Mouse (Mus musculus) natural killer cell, adult 2 months (primary cell): ENCODE data around the gene Pithd1.
"Not testable (repeated sequence)": the region's sequence is repeated elsewhere in the genome, so short reads cannot be mapped to it uniquely, and the experiment has no call there.

Experiments
- DNase-seq, 2 experiments: peaks; one replicate each; pipeline ENCODE4 v3.0.0; 2022; ENCODE audit warnings: low spot score in 2 of 2

Pithd1 gene

GRCm38 (mm10) chr4:135987714-135988113, 650 bp upstream of the Pithd1 start:
- DNase-seq: no peak

GRCm38 (mm10) chr4:135986301-135986942, 642 bp downstream of the Pithd1 start:
- peak in 1 of 2 experiments; percentile 22 for DNase-seq

GRCm38 (mm10) chr4:135985769-135986168, 1.3 kb downstream of the Pithd1 start:
- DNase-seq: no peak

- DNase-seq: no peak
Measured at GRCm38 (mm10) chr4:135985193-135985592, 1.9 kb downstream of the Pithd1 start.

GRCm38 (mm10) chr4:135984556-135984955, 2.5 kb downstream of the Pithd1 start:
- DNase-seq: no peak

GRCm38 (mm10) chr4:135981524-135982063, 5.5 kb downstream of the Pithd1 start:
- no peak for DNase-seq

- DNase-seq: not testable (repeated sequence)
Measured at GRCm38 (mm10) chr4:135980223-135980622, 6.8 kb downstream of the Pithd1 start.

GRCm38 (mm10) chr4:135976146-135976545, 10.9 kb downstream of the Pithd1 start:
- DNase-seq: no peak

GRCm38 (mm10) chr4:135972911-135973811, 13.9 kb downstream of the Pithd1 start:
- DNase-seq: no peak

- DNase-seq: peak; percentile 57 to 62
Measured at GRCm38 (mm10) chr4:135972556-135972906, 14.5 kb downstream of the Pithd1 start, which contains the start of gene Lypla2. Gene Lypla2, minus strand, starts transcription at chr4:135972626.

GRCm38 (mm10) chr4:135971805-135972555, 15.1 kb downstream of the Pithd1 start:
- DNase-seq: no peak

GRCm38 (mm10) chr4:135970585-135970984, 16.5 kb downstream of the Pithd1 start:
- no peak for DNase-seq

- no peak for DNase-seq
Measured at GRCm38 (mm10) chr4:135969070-135969750, 17.9 kb downstream of the Pithd1 start.

GRCm38 (mm10) chr4:135968271-135968869, 18.7 kb downstream of the Pithd1 start:
- no peak for DNase-seq

- DNase-seq: no peak
Measured at GRCm38 (mm10) chr4:135967086-135967760, 19.8 kb downstream of the Pithd1 start.

- no peak for DNase-seq
Measured at GRCm38 (mm10) chr4:135966283-135966682, 20.8 kb downstream of the Pithd1 start.

GRCm38 (mm10) chr4:135965113-135965512, 22.0 kb downstream of the Pithd1 start:
- DNase-seq: no peak

GRCm38 (mm10) chr4:135964426-135964825, 22.6 kb downstream of the Pithd1 start:
- DNase-seq: peak; percentile 15 to 30

- peak; percentile 92 to 95 for DNase-seq
Measured at GRCm38 (mm10) chr4:135963457-135964193, 23.4 kb downstream of the Pithd1 start, which contains the start of gene Gale. Gene Gale, plus strand, starts transcription at chr4:135963727.
